Mouse (Mus musculus): ENCODE data around the gene Tk1. TPM values are rescaled to one million over a fixed set of nuclear protein-coding genes. Genes with fewer than 3 reads are reported as not detected.

Gene Tk1
- polyA plus RNA-seq, 1 experiment: 52.8 TPM

- Histone ChIP-seq H3K27me3 (ENCODE audit: control insufficient read depth, insufficient read depth, insufficient read length) (no peaks in the 10 kb centered on the region), H3ac (ENCODE audit: control insufficient read depth, insufficient read length) (no peak overlapping the region), H3K4me3 (peak overlapping the region; percentile 45), H3K36me3 (ENCODE audit: control insufficient read depth, insufficient read depth) (peaks cover 7% of the 10 kb centered on the region), H3K79me2 (ENCODE audit: control insufficient read depth, insufficient read depth) (peaks cover 36% of the 10 kb centered on the region), H3K4me2 (ENCODE audit: low read depth) (peak overlapping the region; percentile 94)
- TF ChIP-seq REST (IDR thresholded peaks at IDR 0.05; ENCODE audit: insufficient read depth, insufficient read length) (no peak), MYOD1 (IDR thresholded peaks at IDR 0.05; ENCODE audit: control insufficient read depth in 1 of 3, insufficient read length in 2 of 3, low read depth in 2 of 3) (peak in 1 of 3 experiments; percentile 13), POLR2AphosphoS2 (IDR thresholded peaks at IDR 0.05; ENCODE audit: insufficient read length, low read depth) (peak; percentile 57), POLR2A (IDR thresholded peaks at IDR 0.05; ENCODE audit: insufficient read length, low read depth) (peak; percentile 25)
Measured at GRCm38 (mm10) chr11:117824060-117824969, 1.6 kb downstream of the Tk1 start.

- peaks cover 44% of the 10 kb centered on the region for H3K79me2 ChIP-seq (ENCODE audit: control insufficient read depth, insufficient read depth)
- H3K4me3 ChIP-seq: peak overlapping the region; percentile 45
- H3K27me3 ChIP-seq (ENCODE audit: control insufficient read depth, insufficient read depth, insufficient read length): no peaks in the 10 kb centered on the region
- peak overlapping the region; percentile 94 for H3K4me2 ChIP-seq (ENCODE audit: low read depth)
- H3ac ChIP-seq (ENCODE audit: control insufficient read depth, insufficient read length): no peak overlapping the region
- no peak for TF ChIP-seq REST (IDR thresholded peaks at IDR 0.05; ENCODE audit: insufficient read depth, insufficient read length)
- TF ChIP-seq E2F4 (IDR thresholded peaks at IDR 0.05; ENCODE audit: insufficient read depth): no peak
- no peak for TF ChIP-seq SRF (IDR thresholded peaks at IDR 0.05; ENCODE audit: control insufficient read depth, insufficient read length, low read depth)
- TF ChIP-seq TCF12 (IDR thresholded peaks at IDR 0.05; ENCODE audit: insufficient read depth, poor library complexity, severe bottlenecking): no peak
- peaks cover 11% of the 10 kb centered on the region for H3K36me3 ChIP-seq (ENCODE audit: control insufficient read depth, insufficient read depth)
Measured at GRCm38 (mm10) chr11:117823411-117823810, 2.5 kb downstream of the Tk1 start.

- no peak for TF ChIP-seq MYOD1 (IDR thresholded peaks at IDR 0.05; ENCODE audit: control insufficient read depth in 1 of 3, insufficient read length in 2 of 3, low read depth in 2 of 3)
- peak; percentile 61 for TF ChIP-seq POLR2AphosphoS2 (IDR thresholded peaks at IDR 0.05; ENCODE audit: insufficient read length, low read depth)
- peak; percentile 29 for TF ChIP-seq POLR2A (IDR thresholded peaks at IDR 0.05; ENCODE audit: insufficient read length, low read depth)
- H3K79me2 ChIP-seq (ENCODE audit: control insufficient read depth, insufficient read depth): peaks cover 49% of the 10 kb centered on the region
- peaks cover 17% of the 10 kb centered on the region for H3K36me3 ChIP-seq (ENCODE audit: control insufficient read depth, insufficient read depth)
- H3K27me3 ChIP-seq (ENCODE audit: control insufficient read depth, insufficient read depth, insufficient read length): no peaks in the 10 kb centered on the region
- H3K4me3 ChIP-seq: no peak overlapping the region
- peak overlapping the region; percentile 94 for H3K4me2 ChIP-seq (ENCODE audit: low read depth)
- no peak overlapping the region for H3ac ChIP-seq (ENCODE audit: control insufficient read depth, insufficient read length)
Measured at GRCm38 (mm10) chr11:117822728-117823241, 3.1 kb downstream of the Tk1 start.

- H3K27me3 ChIP-seq (ENCODE audit: control insufficient read depth, insufficient read depth, insufficient read length): no peaks in the 10 kb centered on the region
- no peak overlapping the region for H3ac ChIP-seq (ENCODE audit: control insufficient read depth, insufficient read length)
- peaks cover 24% of the 10 kb centered on the region for H3K36me3 ChIP-seq (ENCODE audit: control insufficient read depth, insufficient read depth)
- peak; percentile 65 for TF ChIP-seq POLR2AphosphoS2 (IDR thresholded peaks at IDR 0.05; ENCODE audit: insufficient read length, low read depth)
- no peak for TF ChIP-seq REST (IDR thresholded peaks at IDR 0.05; ENCODE audit: insufficient read depth, insufficient read length)
- H3K4me2 ChIP-seq (ENCODE audit: low read depth): peak overlapping the region; percentile 94
- H3K4me3 ChIP-seq: no peak overlapping the region
- H3K79me2 ChIP-seq (ENCODE audit: control insufficient read depth, insufficient read depth): peaks cover 58% of the 10 kb centered on the region
Measured at GRCm38 (mm10) chr11:117821868-117822267, 4.0 kb downstream of the Tk1 start.

GRCm38 (mm10) chr11:117820173-117820572 lies 5.7 kb downstream of the Tk1 start:
- Histone ChIP-seq H3K4me3 (no peak overlapping the region), H3K27me3 (ENCODE audit: control insufficient read depth, insufficient read depth, insufficient read length) (no peaks in the 10 kb centered on the region), H3ac (ENCODE audit: control insufficient read depth, insufficient read length) (no peak overlapping the region), H3K36me3 (ENCODE audit: control insufficient read depth, insufficient read depth) (peaks cover 24% of the 10 kb centered on the region), H3K4me2 (ENCODE audit: low read depth) (no peak overlapping the region), H3K79me2 (ENCODE audit: control insufficient read depth, insufficient read depth) (peaks cover 55% of the 10 kb centered on the region)
- no peak for TF ChIP-seq USF1 (IDR thresholded peaks at IDR 0.05; ENCODE audit: low read depth)
- TF ChIP-seq POLR2A (IDR thresholded peaks at IDR 0.05; ENCODE audit: insufficient read length, low read depth): no peak
- TF ChIP-seq REST (IDR thresholded peaks at IDR 0.05; ENCODE audit: insufficient read depth, insufficient read length): no peak
- TF ChIP-seq TCF3 (IDR thresholded peaks at IDR 0.05; ENCODE audit: insufficient read length, low read depth): no peak
- TF ChIP-seq MYOG (IDR thresholded peaks at IDR 0.05; ENCODE audit: control insufficient read depth in 1 of 3, insufficient read depth in 1 of 3, insufficient read length in 2 of 3, low read depth in 2 of 3): no peak
- TF ChIP-seq MAX (IDR thresholded peaks at IDR 0.05; ENCODE audit: low read depth): no peak
- no peak for TF ChIP-seq CEBPB (IDR thresholded peaks at IDR 0.05; ENCODE audit: insufficient read depth, poor library complexity, severe bottlenecking)
- no peak for TF ChIP-seq POLR2AphosphoS2 (IDR thresholded peaks at IDR 0.05; ENCODE audit: insufficient read length, low read depth)
- no peak for TF ChIP-seq TCF12 (IDR thresholded peaks at IDR 0.05; ENCODE audit: insufficient read depth, poor library complexity, severe bottlenecking)
- no peak for TF ChIP-seq MYOD1 (IDR thresholded peaks at IDR 0.05; ENCODE audit: control insufficient read depth in 1 of 3, insufficient read length in 2 of 3, low read depth in 2 of 3)
- no peak for TF ChIP-seq E2F4 (IDR thresholded peaks at IDR 0.05; ENCODE audit: insufficient read depth)
